Mouse (Mus musculus): ENCODE data around the gene Fbxo21.

- TF ChIP-seq CTCF (IDR thresholded peaks at IDR 0.05; ENCODE audit: low read depth) (no peak), EP300 (IDR thresholded peaks at IDR 0.05; ENCODE audit: low read depth) (no peak)
Measured at GRCm38 (mm10) chr5:118005728-118006127, 29.2 kb downstream of the Fbxo21 start.
